Mouse (Mus musculus) fat pad, adult 2 months (tissue): Measurements from ENCODE around the gene Bpifa2.
"Not testable (repeated sequence)": the region's sequence is repeated elsewhere in the genome, so short reads cannot be mapped to it uniquely, and the experiment has no call there.

Source experiments
- DNase-seq: peaks from one replicate; pipeline ENCODE4 v3.0.0-alpha.2; 2011; ENCODE audit warnings: low read depth, low spot score; ENCODE audit errors: extremely low read depth

Bpifa2 gene

DNA sequence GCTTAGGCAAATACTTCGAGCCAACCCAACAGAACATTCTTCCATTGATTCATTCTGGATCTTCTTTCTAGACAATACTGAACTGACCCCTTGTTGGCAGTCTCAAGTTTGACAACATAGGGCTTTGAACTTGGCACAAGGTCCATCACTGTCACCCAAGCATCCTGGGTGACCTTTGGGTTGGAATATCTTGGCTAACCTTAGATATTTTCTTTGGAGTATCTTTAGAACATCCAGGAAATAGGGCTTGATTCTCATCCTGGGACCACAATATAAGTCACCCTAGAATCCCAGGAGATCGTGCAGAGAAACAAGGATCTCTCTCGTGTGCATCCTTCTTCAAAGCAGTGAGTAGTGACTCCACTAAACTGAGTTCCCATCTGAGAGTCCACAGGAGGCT lies at the start of gene Bpifa2:
Bpifa2 (plus strand) TSS at position 301 of the 400 bp plus-strand sequence.
- DNase-seq: no peak

DNA sequence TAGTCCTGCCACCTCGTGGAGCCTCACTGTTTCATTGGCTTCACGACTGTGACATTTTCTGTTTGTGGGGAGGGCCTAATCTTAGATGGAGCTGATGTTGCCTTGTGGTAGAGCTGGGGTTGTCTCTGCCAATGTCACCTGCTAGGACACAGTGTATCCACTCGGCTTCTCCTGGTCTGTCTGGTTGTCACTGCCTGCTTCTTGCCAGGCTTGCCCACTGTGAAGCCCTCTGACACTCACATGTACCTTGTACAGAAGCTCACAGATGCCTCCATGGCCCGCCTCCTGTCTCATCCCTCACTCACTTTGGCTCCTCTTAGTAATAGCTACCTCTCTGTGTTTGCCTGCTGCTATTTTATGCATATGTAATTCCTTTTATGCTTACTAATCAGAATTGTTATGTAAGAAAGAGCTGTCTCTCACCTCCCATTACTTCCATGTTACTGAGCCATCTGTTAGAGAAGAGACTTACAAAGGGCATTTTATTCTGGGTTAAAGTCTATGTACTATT lies 45.2 kb upstream of the Bpifa2 start:
- DNase-seq: no peak

DNA sequence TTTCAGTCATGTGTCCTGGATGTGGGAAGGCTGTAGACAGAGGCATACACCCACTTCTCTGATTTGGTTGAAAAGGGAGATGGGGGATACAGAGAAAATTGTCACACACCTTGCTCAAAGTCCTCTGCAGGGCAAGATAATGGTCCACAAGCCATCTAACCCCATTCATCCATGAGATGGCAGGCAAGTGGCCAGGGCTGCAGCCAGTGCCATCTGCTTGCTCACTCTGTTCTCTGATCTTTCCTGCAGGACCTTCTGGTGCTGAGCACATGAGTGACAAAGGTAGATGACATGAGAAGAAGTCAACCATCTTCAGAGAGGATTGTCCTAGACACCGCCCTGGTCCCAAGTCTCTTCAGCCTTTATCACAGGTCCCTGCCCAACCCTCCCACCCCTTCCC lies 44.7 kb upstream of the Bpifa2 start:
- DNase-seq: no peak

DNA sequence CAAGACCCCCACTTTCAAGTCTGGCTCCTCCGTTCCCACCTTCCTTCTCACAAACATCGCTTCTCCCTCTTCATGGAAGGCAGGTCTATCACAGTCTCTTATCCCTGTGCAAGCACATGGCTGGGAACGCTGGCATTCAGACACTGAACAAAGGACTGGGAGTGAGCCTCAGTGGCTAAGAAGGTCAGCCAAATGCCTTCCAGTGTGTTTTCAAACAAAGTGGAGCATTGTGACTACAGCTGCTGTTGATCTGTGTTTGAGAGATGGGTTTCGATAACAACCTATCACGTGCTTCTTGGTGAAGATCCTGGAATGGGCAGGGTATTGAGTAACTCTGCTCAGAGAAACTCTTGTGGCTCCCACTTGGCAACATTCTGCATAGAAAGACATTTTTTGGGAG lies 37.8 kb upstream of the Bpifa2 start:
- DNase-seq: peak; percentile 16

DNA sequence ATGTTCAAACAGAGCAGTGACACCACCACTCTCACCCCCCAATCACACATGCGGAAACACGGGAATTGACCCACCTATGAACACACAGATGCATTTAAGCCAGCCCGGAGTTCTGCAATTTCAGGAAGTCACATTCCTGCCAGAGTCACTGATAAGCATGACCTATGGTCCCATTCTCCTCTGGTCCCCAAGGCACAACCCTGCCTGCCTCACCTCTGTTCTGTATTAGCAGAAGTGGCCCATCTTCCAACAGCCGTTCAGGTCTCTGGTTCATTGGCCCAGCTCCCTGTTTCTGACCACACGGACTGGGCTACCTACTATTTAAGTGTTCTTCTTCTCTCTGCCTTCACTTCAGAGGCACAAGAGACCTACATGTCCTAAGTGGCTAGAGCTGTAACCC lies 33.5 kb upstream of the Bpifa2 start, which contains the start of gene Bpifa6:
Bpifa6 (plus strand) TSS at position 364 of the 400 bp plus-strand sequence.
- DNase-seq: no peak

DNA sequence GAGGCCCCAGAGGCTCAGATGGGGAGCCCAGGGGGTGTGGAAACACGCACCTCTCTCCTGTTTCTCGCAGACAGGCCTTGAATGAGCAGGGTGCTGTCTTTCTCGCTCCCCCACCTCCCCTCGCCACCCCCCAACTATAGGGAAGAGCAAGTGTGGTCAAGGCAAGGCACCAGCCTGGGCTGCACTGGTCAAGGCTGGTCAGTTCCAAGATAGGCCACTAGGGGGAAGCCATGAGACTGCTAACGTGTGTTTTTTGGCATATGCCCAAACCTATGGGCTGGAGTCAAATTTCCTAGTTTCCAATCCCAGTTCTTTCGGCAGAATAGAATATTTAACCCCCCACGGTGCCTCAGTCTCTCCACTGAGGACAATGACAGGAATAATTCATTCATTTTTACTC lies 12.3 kb upstream of the Bpifa2 start:
- DNase-seq: no peak

DNA sequence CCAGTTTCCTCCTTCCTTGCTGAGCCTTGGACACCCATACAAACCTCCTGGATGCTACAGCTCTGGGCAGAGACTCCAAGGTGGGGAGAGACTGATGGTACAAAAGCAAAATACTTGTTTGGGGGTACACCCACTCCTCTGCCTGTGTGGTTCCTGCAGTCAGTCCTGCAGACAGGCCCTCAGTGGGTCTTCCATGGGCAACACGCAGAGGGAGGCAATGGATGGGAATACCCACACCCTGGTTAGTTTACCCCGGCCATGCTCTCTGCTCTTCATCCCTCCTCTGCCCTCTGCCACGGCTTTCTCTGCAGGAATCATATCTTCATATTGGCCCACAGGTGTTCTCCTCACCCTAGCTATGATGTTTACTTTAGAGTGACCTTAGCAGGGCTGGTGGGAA lies 7.6 kb upstream of the Bpifa2 start:
- no peak for DNase-seq

DNA sequence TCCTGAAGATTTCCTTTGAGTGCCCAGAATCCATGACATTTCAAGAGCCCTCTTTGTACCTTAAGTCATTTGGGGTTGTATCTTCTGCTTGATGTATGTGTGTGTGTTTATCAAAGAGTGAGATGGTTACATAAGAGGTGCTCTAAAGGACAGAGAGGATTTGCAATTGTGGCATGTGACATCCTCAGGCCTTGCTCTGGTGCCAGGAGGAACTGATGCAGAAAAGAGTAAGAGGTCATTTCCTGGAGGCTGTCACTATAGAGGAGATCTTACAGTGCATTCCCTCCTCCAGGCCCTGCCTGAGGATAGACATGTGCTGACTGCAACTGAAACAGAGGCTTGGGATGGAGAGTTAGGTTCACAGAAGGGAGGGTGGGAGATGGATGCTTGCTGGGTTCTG lies 7.0 kb upstream of the Bpifa2 start:
- DNase-seq: no peak

DNA sequence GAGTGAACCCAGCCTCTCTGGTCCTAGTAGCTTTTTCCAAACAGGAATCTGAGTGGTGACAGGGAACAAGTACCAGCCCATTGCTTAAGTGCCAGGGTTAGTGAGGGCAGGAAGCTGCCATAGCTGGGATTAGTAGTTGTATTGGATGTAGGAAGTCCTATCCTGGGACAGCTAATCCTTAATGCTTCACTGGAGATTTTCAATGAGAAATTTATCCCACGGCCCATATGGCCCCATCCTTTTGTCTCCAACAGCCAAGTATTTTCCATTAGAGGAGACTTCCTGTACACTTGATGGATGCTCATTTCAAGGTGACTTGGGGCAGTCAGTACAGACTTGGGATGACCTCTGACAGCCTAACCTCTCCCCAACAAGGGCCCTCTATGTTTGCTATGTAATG lies 3.6 kb upstream of the Bpifa2 start:
- no peak for DNase-seq

DNA sequence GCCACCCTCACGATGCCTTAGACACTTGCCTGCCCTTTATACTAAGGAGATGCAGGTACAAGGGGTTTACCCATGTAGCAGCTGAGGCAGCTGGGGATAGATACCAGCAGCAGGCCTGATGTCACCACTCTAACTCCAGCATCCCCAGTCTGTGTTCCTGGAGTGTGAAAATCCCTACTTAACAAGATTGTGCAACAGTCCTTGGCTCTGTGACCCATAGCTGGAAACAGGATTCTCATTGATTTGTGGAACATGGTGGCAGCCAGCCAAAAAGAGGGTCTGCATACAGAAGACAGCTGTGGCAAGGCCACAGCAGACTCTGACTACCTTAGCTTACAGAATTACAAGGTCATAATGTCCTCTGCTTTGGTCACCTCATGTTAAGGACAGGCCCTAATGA lies 3.0 kb upstream of the Bpifa2 start:
- DNase-seq: no peak

DNA sequence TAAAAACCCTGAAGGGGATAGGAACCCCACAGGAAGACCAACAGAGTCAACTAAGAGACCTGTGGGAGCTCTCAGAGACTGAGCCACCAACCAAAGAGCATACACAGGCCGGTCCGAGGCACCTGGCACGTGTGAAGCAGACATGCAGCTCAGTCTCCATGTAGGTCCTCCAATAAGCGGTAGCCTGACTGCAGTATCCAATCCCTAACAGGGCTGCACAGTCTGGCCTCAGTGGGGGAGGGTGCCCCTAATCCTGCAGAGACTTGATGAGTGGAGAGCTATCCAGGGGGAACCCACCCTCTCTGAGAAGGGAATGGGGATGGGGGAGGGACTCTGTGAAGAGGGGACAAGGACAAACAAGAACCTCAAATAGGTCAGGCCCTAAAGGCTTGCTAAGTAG lies 2.3 kb upstream of the Bpifa2 start:
- DNase-seq: no peak

DNA sequence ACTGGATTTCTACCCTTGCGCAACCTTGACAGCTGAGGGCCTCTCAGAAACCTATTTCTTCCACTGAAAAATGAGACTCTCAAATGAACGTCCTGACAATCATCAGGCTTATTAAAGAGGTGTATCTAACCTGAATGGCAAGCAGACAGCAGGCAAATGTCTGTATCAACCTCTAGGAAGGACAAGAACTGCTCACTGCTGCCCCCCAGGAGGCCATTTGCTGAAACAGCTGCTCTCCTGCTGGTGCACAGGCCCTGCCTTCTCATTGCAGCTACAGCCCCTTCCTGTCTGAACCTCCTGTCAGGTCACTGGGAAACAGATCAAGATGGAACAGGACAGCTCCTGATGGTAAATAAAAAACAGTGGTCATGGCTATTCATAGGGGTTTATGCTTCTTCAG lies 1.7 kb upstream of the Bpifa2 start:
- no peak for DNase-seq

DNA sequence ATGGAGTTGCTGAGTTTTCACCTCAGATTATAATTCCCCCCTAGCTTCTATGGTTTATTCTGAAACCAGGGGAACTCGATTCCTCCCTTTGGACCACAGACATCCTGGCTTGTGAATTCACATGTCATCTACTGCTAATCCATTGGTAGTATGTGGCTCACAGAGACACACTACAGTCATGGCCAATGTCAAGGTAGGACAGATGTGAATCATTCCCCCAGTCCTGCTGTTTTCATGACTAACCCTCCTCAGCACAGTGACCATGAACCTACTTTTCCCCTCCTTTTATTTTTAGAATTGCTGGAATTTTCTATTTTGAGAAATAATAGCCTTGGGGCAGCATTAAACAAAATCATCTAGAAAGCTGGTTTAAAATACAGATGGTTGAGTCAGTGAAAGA lies 684 bp upstream of the Bpifa2 start:
- no peak for DNase-seq

DNA sequence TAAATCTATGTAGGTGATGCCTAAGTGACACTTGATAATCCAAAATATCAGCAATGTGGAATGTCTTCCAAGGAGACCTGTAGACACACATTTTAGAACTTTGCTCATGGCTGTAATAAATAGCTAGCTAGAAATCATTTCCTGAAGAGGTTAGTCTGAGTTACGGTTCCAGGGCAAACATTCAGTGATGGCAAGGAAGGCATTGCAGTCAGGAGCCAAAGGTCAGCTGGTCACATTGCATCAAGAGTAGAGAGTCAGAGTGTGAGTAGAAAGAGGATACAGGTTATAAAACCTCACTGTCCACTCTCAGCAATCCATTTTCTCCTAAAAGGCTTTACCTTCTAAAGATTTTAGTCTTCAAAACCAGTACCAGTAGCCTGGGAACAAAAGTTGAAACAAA lies 9.9 kb downstream of the Bpifa2 start:
- no peak for DNase-seq

DNA sequence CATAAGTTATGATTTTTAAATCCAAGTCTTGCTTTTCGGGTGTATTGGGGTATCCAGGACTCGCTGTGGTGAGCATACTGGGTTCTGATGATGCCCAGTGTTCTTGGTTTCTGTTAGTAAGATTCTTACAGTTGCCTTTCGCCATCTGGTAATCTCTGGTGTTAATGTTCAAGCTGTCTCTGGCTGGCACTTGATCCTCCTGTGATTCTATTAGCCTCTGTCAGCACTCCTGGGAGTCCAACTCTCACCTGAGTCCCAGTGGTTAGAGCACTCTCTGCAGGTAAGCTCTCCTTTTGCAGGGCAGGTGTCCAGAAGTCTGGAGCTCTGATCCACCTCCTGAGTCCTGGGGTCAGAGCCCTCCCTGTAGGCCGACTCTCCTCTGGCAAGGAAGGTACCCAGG lies 16.6 kb downstream of the Bpifa2 start:
- not testable (repeated sequence) for DNase-seq

DNA sequence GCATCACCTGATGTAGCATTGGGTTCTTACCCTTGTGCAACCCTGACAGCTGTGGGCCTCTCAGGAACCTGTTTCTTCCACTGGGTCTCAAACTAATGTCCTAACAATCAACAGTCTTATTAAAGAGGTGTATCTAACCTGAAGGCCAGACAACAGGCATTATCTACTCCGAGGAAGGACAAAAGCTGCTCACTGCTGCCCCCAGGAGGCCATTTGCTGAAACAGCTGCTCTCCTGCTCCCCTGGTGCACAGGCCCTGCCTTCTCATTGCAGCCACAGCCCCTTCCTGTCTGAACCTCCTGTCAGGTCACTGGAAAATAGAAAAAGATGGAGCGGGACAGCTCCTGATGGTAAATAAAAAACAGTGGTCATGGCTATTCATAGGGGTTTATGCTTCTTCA lies 30.9 kb downstream of the Bpifa2 start:
- no peak for DNase-seq

DNA sequence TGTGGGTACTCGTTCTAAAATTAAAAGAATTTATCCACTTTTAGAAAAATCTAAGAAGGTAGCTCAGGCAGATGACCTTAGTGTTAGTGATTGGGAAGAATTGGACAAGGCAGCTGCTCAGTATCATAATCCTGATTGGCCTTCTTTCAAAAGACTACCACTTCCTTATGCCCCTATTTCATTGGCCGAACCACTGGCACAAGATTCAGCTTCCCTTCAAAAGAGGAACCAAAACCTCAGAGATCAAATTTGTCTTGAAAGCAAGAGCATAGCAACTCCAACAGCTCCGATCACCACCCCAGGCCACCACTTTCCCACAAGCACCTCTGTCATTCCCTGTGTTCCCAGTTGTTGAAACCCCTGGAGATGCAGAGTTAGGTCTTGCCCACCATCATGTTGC lies 36.7 kb downstream of the Bpifa2 start:
- DNase-seq: no peak

DNA sequence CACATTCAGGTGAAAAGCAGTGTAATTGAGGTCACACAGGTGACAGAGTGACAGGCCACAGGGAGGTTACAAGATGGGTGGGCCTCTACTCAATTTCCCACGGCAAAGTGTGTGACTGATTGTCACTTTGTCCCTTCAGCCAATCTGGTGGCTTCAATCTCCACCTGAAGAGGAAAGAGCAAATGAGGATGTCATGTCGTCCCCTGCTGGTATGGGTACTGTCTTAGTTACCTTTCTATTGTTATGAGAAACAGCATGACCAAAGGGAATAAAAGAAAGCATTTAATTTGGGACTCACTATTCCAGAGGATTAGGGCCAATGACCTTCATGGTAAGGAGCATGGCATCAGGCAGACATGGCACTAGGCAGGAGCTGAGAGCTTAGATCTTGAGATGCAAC lies 50.6 kb downstream of the Bpifa2 start:
- no peak for DNase-seq
